Mouse (Mus musculus) stomach, postnatal 0 days (tissue): ENCODE data around the gene Dclk2.

Experiments
- CTCF ChIP-seq: IDR thresholded peaks from 2 replicates; pipeline ENCODE4 v1.5.1; 2016; ENCODE audit warnings: antibody characterized with exemption, low read depth, mild to moderate bottlenecking, moderate library complexity
- EP300 ChIP-seq: optimal IDR thresholded peaks from 2 replicates; pipeline ENCODE3; 2016; ENCODE audit warnings: antibody characterized with exemption

DNA sequence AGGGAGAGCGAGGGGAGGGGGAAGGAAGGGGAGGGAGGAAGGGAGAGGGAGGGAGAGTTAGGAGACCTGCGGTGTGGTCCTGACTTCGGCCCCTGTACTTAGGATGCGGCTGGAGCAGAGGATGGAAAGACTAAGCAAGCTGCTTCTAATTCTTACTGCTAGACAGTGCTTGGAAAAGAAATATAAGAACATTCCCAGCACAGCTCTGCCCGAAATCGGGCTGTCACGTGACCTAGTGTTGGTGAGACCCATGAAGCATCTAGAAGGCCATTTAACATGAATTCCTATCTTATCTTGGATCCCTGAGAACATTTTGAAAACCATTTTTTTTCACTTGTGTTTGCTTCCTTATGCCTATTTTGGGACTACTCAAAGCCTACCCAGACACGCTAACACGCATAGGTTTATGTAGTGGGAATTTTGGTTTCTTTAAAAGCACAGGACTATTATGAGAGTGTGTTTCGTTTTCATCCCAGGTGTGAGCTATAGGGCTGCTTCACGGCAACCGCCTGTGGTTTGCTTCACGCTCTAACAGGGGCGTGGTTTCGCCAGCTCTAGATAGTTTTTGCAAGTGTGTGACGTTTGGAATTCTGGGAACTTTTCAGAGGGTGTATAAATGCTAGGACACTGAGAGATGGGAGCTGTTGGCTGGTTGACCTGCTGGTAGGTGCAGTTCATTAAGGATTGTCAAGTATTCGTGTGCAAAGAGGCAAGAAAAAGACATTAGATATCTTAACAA is 40.2 kb upstream of the Dclk2 start:
- TF ChIP-seq CTCF (no peak), EP300 (no peak)
